Mouse (Mus musculus): ENCODE results near the gene Plbd2. TPM values are rescaled to one million over a fixed set of nuclear protein-coding genes. Genes with fewer than 3 reads are reported as not detected.

The Plbd2 gene
- polyA plus RNA-seq (2017; shearing (Covaris generic)): 10 to 100 TPM; 24.9 to 30.8 TPM

GRCm38 (mm10) chr5:120503144-120503795 is at the start of gene Plbd2:
Gene Plbd2 (minus strand): TSS chr5:120503625.

GRCm38 (mm10) chr5:120510982-120511642 is 7.7 kb upstream of the Plbd2 start, which contains the start of gene Slc8b1:
Gene Slc8b1 (plus strand): TSS chr5:120511168.

GRCm38 (mm10) chr5:120476296-120476695 is 27.1 kb downstream of the Plbd2 start, which contains the start of gene Sds:
Gene Sds (plus strand): TSS chr5:120476526.

GRCm38 (mm10) chr5:120472770-120473169 is 30.7 kb downstream of the Plbd2 start, which contains the start of gene Sdsl:
Gene Sdsl (minus strand): TSS chr5:120472810.

Other genes starting within 250 kb of the Plbd2 start
- gene Lhx5, start 71.9 kb downstream of the Plbd2 start, polyA plus RNA-seq (2017; shearing (Covaris generic)): under 1 TPM in 1 of 2 experiments, not detected in 1; 0.33 TPM
- not detected for gene Sdsl, start 30.8 kb downstream of the Plbd2 start, polyA plus RNA-seq (2017; shearing (Covaris generic))
- not detected for gene Sds, start 27.1 kb downstream of the Plbd2 start, polyA plus RNA-seq (2017; shearing (Covaris generic))
- gene Slc8b1, start 7.5 kb upstream of the Plbd2 start, polyA plus RNA-seq (2017; shearing (Covaris generic)): 10 to 100 TPM; 10.0 to 17.2 TPM
- 10 to 100 TPM; 14.1 to 21.5 TPM for gene Tpcn1, start 85.0 kb upstream of the Plbd2 start, polyA plus RNA-seq (2017; shearing (Covaris generic))
- 1 to 10 TPM in 1 of 2 experiments, under 1 TPM in 1; 0.43 to 1.9 TPM for gene Iqcd, start 85.4 kb upstream of the Plbd2 start, polyA plus RNA-seq (2017; shearing (Covaris generic))
- 1 to 10 TPM; 2.6 to 3.1 TPM for gene Rita1, start 109.0 kb upstream of the Plbd2 start, polyA plus RNA-seq (2017; shearing (Covaris generic))
- gene Ddx54, start 109.1 kb upstream of the Plbd2 start, polyA plus RNA-seq (2017; shearing (Covaris generic)): 10 to 100 TPM; 45.8 to 62.9 TPM
- under 1 TPM in 1 of 2 experiments, not detected in 1; 0.18 TPM for gene Cfap73, start 130.6 kb upstream of the Plbd2 start, polyA plus RNA-seq (2017; shearing (Covaris generic))
- gene Rasal1, start 145.2 kb upstream of the Plbd2 start, polyA plus RNA-seq (2017; shearing (Covaris generic)): 10 to 100 TPM; 11.4 to 15.4 TPM
- 100 to 1,000 TPM; 117 to 164 TPM for gene Dtx1, start 208.3 kb upstream of the Plbd2 start, polyA plus RNA-seq (2017; shearing (Covaris generic))
- 1 to 10 TPM; 1.5 to 5.5 TPM for gene Oas2, start 246.2 kb upstream of the Plbd2 start, polyA plus RNA-seq (2017; shearing (Covaris generic))